Mouse (Mus musculus) embryonic facial prominence, embryonic 11.5 days (tissue): ENCODE results near the gene Vmn1r4. TPM values are rescaled to one million over a fixed set of nuclear protein-coding genes. Genes with fewer than 3 reads are reported as not detected.
A peak's percentile ranks its signal among the peaks of the same experiment; 100 is the strongest.

Source experiments
- ATAC-seq: fragments of 200-750 bp; cut with Nextera tagmentation; replicated peaks from 2 replicates; pipeline ENCODE4 v1.8.0; 2017; ENCODE audit warnings: low read depth; ENCODE audit not compliant: insufficient number of reproducible peaks, low FRiP score, low TSS enrichment
- DNase-seq: peaks from one replicate; pipeline ENCODE4 v3.0.0-alpha.2; 2015; ENCODE audit warnings: low spot score
- H3K27ac ChIP-seq: fragments of 300-500 bp; sonication (generic); replicated peaks from 2 replicates; pipeline ENCODE4 v1.5.1; 2014; ENCODE audit warnings: mild to moderate bottlenecking, low read depth, low read length, control low read depth
- H3K27me3 ChIP-seq: fragments of 300-500 bp; sonication (generic); 2 replicates; pipeline ENCODE4 v1.6.1; 2014; ENCODE audit warnings: mild to moderate bottlenecking, low read length, moderate library complexity, mixed read lengths; ENCODE audit not compliant: control insufficient read depth, insufficient read depth
- H3K36me3 ChIP-seq: fragments of 300-500 bp; sonication (generic); replicated peaks from 2 replicates; pipeline ENCODE4 v1.6.1; 2014; ENCODE audit warnings: low read depth, mild to moderate bottlenecking, low read length, moderate library complexity, mixed read lengths; ENCODE audit not compliant: control insufficient read depth, insufficient read depth
- H3K4me1 ChIP-seq: fragments of 300-500 bp; sonication (generic); 2 replicates; pipeline ENCODE4 v1.6.1; 2014; ENCODE audit warnings: low read length, mixed read lengths; ENCODE audit not compliant: control insufficient read depth, insufficient read depth
- H3K4me2 ChIP-seq: fragments of 300-500 bp; sonication (generic); 2 replicates; pipeline ENCODE4 v1.6.1; 2014; ENCODE audit warnings: low read depth, mild to moderate bottlenecking, control low read depth, low read length, moderate library complexity
- H3K4me3 ChIP-seq: fragments of 300-500 bp; sonication (generic); 2 replicates; pipeline ENCODE4 v1.5.1; 2014; ENCODE audit warnings: low read depth, low read length, control low read depth
- H3K9ac ChIP-seq: fragments of 300-500 bp; sonication (generic); replicated peaks from 2 replicates; pipeline ENCODE4 v1.6.1; 2014; ENCODE audit warnings: mild to moderate bottlenecking, control low read depth, low read length
- H3K9me3 ChIP-seq: fragments of 300-500 bp; sonication (generic); replicated peaks from 2 replicates; pipeline ENCODE4 v1.6.1; 2016; ENCODE audit warnings: mild to moderate bottlenecking, low read length, inconsistent platforms, mixed read lengths; ENCODE audit not compliant: control insufficient read depth
- WGBS: fragments of 180-500 bp; shearing (Covaris S2); extraction: QIAGEN DNeasy Blood & Tissue Kit; methylation state at CpG from one replicate; pipeline ENCODE4 v1.1.7; 2014; 5-methylcytosine and 5-hydroxymethylcytosine counted together
- polyA plus RNA-seq: library from polyadenylated mRNA; unstranded; fragments of >200 nt; fragmentation: Nextera tagmentation; extraction: Ambion mirVana; gene quantifications from 2 replicates; pipeline ENCODE4 v1.2.1, GENCODE M21; 2014

The Vmn1r4 gene
- polyA plus RNA-seq, 1 experiment from 2014 or later = 0.49 TPM

GRCm38 (mm10) chr6:56908397-56908796 is 15.4 kb upstream of the Vmn1r4 start:
- 96% methylated on average over 2 of the region's 2 CpGs for WGBS

GRCm38 (mm10) chr6:56908912-56909311 is 14.9 kb upstream of the Vmn1r4 start:
- no peak for ATAC-seq
- peak; percentile 55 for DNase-seq
- H3K27ac ChIP-seq = no peak overlapping the region
- H3K36me3 ChIP-seq = no peaks in the 10 kb centered on the region
- H3K9ac ChIP-seq = no peak overlapping the region
- H3K4me3 ChIP-seq = no peak overlapping the region
- H3K9me3 ChIP-seq = no peaks in the 10 kb centered on the region
- H3K4me2 ChIP-seq = no peak overlapping the region
- H3K4me1 ChIP-seq = no peaks in the 10 kb centered on the region
- no peaks in the 10 kb centered on the region for H3K27me3 ChIP-seq
- 17% methylated on average over 4 of the region's 4 CpGs for WGBS

More at GRCm38 (mm10) chr6:56908397-56908796, 15.4 kb upstream of the Vmn1r4 start:
- Histone ChIP-seq H3K4me3 (no peak overlapping the region), H3K9me3 (no peaks in the 10 kb centered on the region), H3K4me2 (no peak overlapping the region), H3K36me3 (no peaks in the 10 kb centered on the region), H3K27me3 (no peaks in the 10 kb centered on the region), H3K27ac (no peak overlapping the region), H3K4me1 (no peaks in the 10 kb centered on the region), H3K9ac (no peak overlapping the region)
- ATAC-seq (no peak), DNase-seq (no peak)

- Histone ChIP-seq H3K27me3 (no peaks in the 10 kb centered on the region), H3K27ac (no peak overlapping the region), H3K9ac (no peak overlapping the region), H3K4me1 (no peaks in the 10 kb centered on the region), H3K4me3 (no peak overlapping the region), H3K9me3 (no peaks in the 10 kb centered on the region), H3K4me2 (no peak overlapping the region), H3K36me3 (no peaks in the 10 kb centered on the region)
- DNase-seq (no peak), ATAC-seq (no peak)
- WGBS = 89% methylated on average over 2 of the region's 2 CpGs
These were observed 12.9 kb upstream of the Vmn1r4 start for GRCm38 (mm10) chr6:56910910-56911309.

- DNase-seq = no peak
- Histone ChIP-seq H3K36me3 (no peaks in the 10 kb centered on the region), H3K4me1 (no peaks in the 10 kb centered on the region), H3K4me2 (no peak overlapping the region), H3K9ac (no peak overlapping the region), H3K27ac (no peak overlapping the region), H3K9me3 (no peaks in the 10 kb centered on the region), H3K27me3 (no peaks in the 10 kb centered on the region), H3K4me3 (no peak overlapping the region)
- 87% methylated on average over 2 of the region's 2 CpGs for WGBS
- no peak for ATAC-seq
These were observed 10.5 kb upstream of the Vmn1r4 start for GRCm38 (mm10) chr6:56913092-56913858.

- H3K9me3 ChIP-seq = no peaks in the 10 kb centered on the region
- H3K4me1 ChIP-seq = no peaks in the 10 kb centered on the region
- H3K4me3 ChIP-seq = no peak overlapping the region
- no peaks in the 10 kb centered on the region for H3K27me3 ChIP-seq
- no peak overlapping the region for H3K9ac ChIP-seq
- ATAC-seq = no peak
- WGBS = 89% methylated on average over 2 of the region's 2 CpGs
- DNase-seq = no peak
- H3K36me3 ChIP-seq = no peaks in the 10 kb centered on the region
- H3K4me2 ChIP-seq = no peak overlapping the region
- no peak overlapping the region for H3K27ac ChIP-seq
These were observed 7.5 kb upstream of the Vmn1r4 start for GRCm38 (mm10) chr6:56916279-56916678.

- no peak overlapping the region for H3K4me3 ChIP-seq
- ATAC-seq (no peak), DNase-seq (no peak)
- H3K9ac ChIP-seq = no peak overlapping the region
- no peaks in the 10 kb centered on the region for H3K9me3 ChIP-seq
- H3K27ac ChIP-seq = no peak overlapping the region
- H3K4me1 ChIP-seq = no peaks in the 10 kb centered on the region
- 72% methylated on average over 12 of the region's 12 CpGs for WGBS
- no peak overlapping the region for H3K4me2 ChIP-seq
- H3K27me3 ChIP-seq = no peaks in the 10 kb centered on the region
- H3K36me3 ChIP-seq = no peaks in the 10 kb centered on the region
These were observed 6.0 kb upstream of the Vmn1r4 start for GRCm38 (mm10) chr6:56917578-56918368.

GRCm38 (mm10) chr6:56919330-56920044 is 4.3 kb upstream of the Vmn1r4 start:
- no peak overlapping the region for H3K9ac ChIP-seq
- DNase-seq (no peak), ATAC-seq (no peak)
- no peaks in the 10 kb centered on the region for H3K27me3 ChIP-seq
- no peaks in the 10 kb centered on the region for H3K36me3 ChIP-seq
- H3K4me1 ChIP-seq = no peaks in the 10 kb centered on the region
- no peak overlapping the region for H3K4me3 ChIP-seq
- no peak overlapping the region for H3K4me2 ChIP-seq
- H3K27ac ChIP-seq = no peak overlapping the region
- no peaks in the 10 kb centered on the region for H3K9me3 ChIP-seq
- WGBS = 82% methylated on average over 7 of the region's 7 CpGs
